Mouse (Mus musculus): ENCODE measurements around the gene Cmtm4. TPM values are rescaled to one million over a fixed set of nuclear protein-coding genes. Genes with fewer than 3 reads are reported as not detected.

Gene Cmtm4
- 10 to 100 TPM; 47.2 to 48.3 TPM for total RNA-seq (2021)

- DNase-seq: peak; percentile 71
- intact Hi-C loops (cut with DNase I): no loop called here
Measured at GRCm38 (mm10) chr8:104395703-104396357, at the start of gene Cmtm4. TSS of gene Cmtm4 (minus strand) at chr8:104395807.

GRCm38 (mm10) chr8:104445248-104445647 is 49.6 kb upstream of the Cmtm4 start:
- intact Hi-C loops (cut with DNase I): no loop called here
- no peak for DNase-seq

GRCm38 (mm10) chr8:104443125-104443679 is 47.6 kb upstream of the Cmtm4 start:
- intact Hi-C loops (cut with DNase I): loop anchor here (5.0 kb wide), 1 partner anchor 101 kb away; no protein-coding TSS in a partner anchor
- no peak for DNase-seq

- peak; percentile 94 for DNase-seq
- intact Hi-C loops (cut with DNase I): loop anchor here (5.0 kb wide), 1 partner anchor 100 kb away; no protein-coding TSS in a partner anchor
Measured at GRCm38 (mm10) chr8:104442299-104443124, 46.9 kb upstream of the Cmtm4 start, which contains the start of gene Dync1li2. TSS of gene Dync1li2 (minus strand) at chr8:104443047.

GRCm38 (mm10) chr8:104441613-104442012 is 46.0 kb upstream of the Cmtm4 start:
- no peak for DNase-seq
- intact Hi-C loops (cut with DNase I): loop anchor here (5.0 kb wide), 1 partner anchor 99 kb away; no protein-coding TSS in a partner anchor

- DNase-seq: no peak
- intact Hi-C loops (cut with DNase I): loop anchor here (10.0 kb wide), 1 partner anchor 85 kb away; no protein-coding TSS in a partner anchor
Measured at GRCm38 (mm10) chr8:104439461-104439860, 43.9 kb upstream of the Cmtm4 start.

GRCm38 (mm10) chr8:104437494-104438135 is 42.0 kb upstream of the Cmtm4 start:
- DNase-seq: no peak
- intact Hi-C loops (cut with DNase I): loop anchor here (10.0 kb wide), 1 partner anchor 87 kb away; no protein-coding TSS in a partner anchor

GRCm38 (mm10) chr8:104436591-104436990 is 41.0 kb upstream of the Cmtm4 start:
- DNase-seq: no peak
- intact Hi-C loops (cut with DNase I): loop anchor here (10.0 kb wide), 1 partner anchor 88 kb away; no protein-coding TSS in a partner anchor

- DNase-seq: peak; percentile 100
- intact Hi-C loops (cut with DNase I): loop anchor here (10.0 kb wide), 1 partner anchor 89 kb away; no protein-coding TSS in a partner anchor
Measured at GRCm38 (mm10) chr8:104436038-104436437, 40.4 kb upstream of the Cmtm4 start.

GRCm38 (mm10) chr8:104434826-104435354 is 39.3 kb upstream of the Cmtm4 start:
- no peak for DNase-seq
- intact Hi-C loops (cut with DNase I): loop anchor here (10.0 kb wide), 1 partner anchor 90 kb away; no protein-coding TSS in a partner anchor

- intact Hi-C loops (cut with DNase I): loop anchor here (10.0 kb wide), 1 partner anchor 91 kb away; no protein-coding TSS in a partner anchor
- peak; percentile 42 for DNase-seq
Measured at GRCm38 (mm10) chr8:104434275-104434674, 38.7 kb upstream of the Cmtm4 start.

GRCm38 (mm10) chr8:104433191-104433842 is 37.7 kb upstream of the Cmtm4 start:
- intact Hi-C loops (cut with DNase I): loop anchor here (10.0 kb wide), 1 partner anchor 91 kb away; no protein-coding TSS in a partner anchor
- DNase-seq: no peak

GRCm38 (mm10) chr8:104432656-104433055 is 37.0 kb upstream of the Cmtm4 start:
- intact Hi-C loops (cut with DNase I): loop anchor here (10.0 kb wide), 1 partner anchor 92 kb away; no protein-coding TSS in a partner anchor
- no peak for DNase-seq

GRCm38 (mm10) chr8:104430230-104430629 is 34.6 kb upstream of the Cmtm4 start:
- DNase-seq: no peak
- intact Hi-C loops (cut with DNase I): loop anchor here (10.0 kb wide), 1 partner anchor 95 kb away; no protein-coding TSS in a partner anchor

GRCm38 (mm10) chr8:104427703-104428102 is 32.1 kb upstream of the Cmtm4 start:
- intact Hi-C loops (cut with DNase I): no loop called here
- no peak for DNase-seq

GRCm38 (mm10) chr8:104422313-104422712 is 26.7 kb upstream of the Cmtm4 start:
- no peak for DNase-seq
- intact Hi-C loops (cut with DNase I): no loop called here

GRCm38 (mm10) chr8:104416022-104416421 is 20.4 kb upstream of the Cmtm4 start:
- DNase-seq: no peak
- intact Hi-C loops (cut with DNase I): no loop called here

GRCm38 (mm10) chr8:104414204-104414603 is 18.6 kb upstream of the Cmtm4 start:
- intact Hi-C loops (cut with DNase I): no loop called here
- no peak for DNase-seq

GRCm38 (mm10) chr8:104413770-104414169 is 18.2 kb upstream of the Cmtm4 start:
- no peak for DNase-seq
- intact Hi-C loops (cut with DNase I): no loop called here

All from left cerebral cortex, postnatal 4 days (tissue).